Mouse (Mus musculus) spleen, adult 2 months (tissue): ENCODE data around the gene Dock8.

Source experiments
- CTCF ChIP-seq: fragments of 200-500 bp; IDR thresholded peaks from 2 replicates; pipeline ENCODE4 v1.5.1; 2011; ENCODE audit warnings: mild to moderate bottlenecking, inconsistent platforms; ENCODE audit not compliant: insufficient read depth, insufficient read length, insufficient replicate concordance; ENCODE audit errors: extremely low read depth
- POLR2A ChIP-seq: fragments of 200-500 bp; IDR thresholded peaks from 2 replicates; pipeline ENCODE4 v1.6.1; 2011; ENCODE audit warnings: low read depth, low read length, inconsistent platforms

- TF ChIP-seq POLR2A (no peak), CTCF (no peak)
These were observed 203.7 kb downstream of the Dock8 start for GRCm38 (mm10) chr19:25203077-25203476.
